Mouse (Mus musculus): ENCODE data around the gene Prmt1.

Gene Prmt1

DNA sequence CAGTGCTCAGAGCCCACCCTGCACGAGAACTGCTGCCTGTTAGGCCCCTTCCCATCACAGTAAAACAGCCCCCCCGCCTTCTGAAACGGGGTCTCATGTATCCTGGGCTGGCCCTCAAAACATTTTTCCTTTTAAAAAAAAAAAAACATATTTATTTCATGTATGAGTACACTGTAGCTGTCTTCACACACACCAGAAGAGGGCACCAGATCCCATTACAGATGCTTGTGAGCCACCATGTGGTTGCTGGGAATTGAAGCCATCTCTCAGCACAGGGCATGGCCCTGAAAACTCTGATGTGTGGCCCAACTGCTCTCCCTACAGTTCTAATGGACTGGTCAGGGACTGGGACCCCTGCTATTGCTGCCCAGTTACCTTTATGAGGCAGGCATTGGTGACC is 8.1 kb downstream of the Prmt1 start:
- no peak for DNase-seq (ENCODE audit: low spot score)

DNA sequence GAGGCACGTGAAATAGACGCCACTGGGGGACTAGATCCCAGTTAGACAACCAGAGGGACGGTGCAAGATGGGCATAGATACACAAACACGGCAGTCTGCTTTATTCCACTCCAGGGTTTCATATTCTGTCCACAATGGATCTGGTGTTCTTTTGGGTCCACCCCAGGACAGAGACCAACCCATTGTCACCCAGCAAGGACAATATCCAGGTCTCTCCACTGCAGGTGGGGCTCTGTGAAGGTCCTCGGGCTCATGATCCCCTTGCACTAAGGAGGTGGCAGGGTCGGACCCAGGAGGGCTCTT is 11.3 kb downstream of the Prmt1 start:
- no peak for DNase-seq (ENCODE audit: low spot score)

DNA sequence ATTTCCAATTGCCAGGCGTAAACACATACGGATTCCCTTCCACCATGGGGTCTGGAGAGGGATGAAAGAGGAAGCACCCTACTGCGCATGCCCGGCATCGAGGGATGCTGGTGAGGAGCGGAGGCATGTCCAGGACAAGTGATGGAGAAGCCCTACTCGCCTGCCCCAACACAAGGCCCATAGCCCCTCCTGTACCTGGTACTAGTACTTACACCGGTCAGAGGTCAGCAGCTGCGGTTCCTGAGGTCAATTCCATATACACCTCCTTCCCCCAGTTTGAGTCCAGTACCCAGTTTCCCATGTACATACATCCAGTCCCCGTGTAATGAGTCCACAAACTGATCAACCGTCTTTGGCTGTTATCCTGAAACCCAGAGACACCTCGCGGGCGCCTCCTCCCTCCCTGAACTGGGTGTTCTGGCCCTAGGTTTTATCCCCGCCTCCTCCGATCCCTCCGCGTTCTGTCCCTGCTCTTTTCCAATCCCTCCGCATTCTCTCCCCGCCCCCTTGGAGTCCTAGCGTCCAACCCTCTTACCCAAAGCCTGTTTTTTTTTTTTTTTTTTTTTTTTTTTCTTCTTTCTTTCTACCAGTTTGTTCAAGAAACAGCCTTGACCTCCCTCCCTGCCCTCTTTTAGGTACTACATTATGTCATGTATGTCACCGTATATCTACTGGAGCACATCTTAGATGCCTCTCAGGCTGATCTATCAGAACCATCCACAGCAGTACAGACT is 11.8 kb downstream of the Prmt1 start, which contains the start of gene Cpt1c:
Cpt1c (minus strand) TSS at position 469 of the 734 bp plus-strand sequence.
- DNase-seq (ENCODE audit: low spot score) = peak; percentile 93

DNA sequence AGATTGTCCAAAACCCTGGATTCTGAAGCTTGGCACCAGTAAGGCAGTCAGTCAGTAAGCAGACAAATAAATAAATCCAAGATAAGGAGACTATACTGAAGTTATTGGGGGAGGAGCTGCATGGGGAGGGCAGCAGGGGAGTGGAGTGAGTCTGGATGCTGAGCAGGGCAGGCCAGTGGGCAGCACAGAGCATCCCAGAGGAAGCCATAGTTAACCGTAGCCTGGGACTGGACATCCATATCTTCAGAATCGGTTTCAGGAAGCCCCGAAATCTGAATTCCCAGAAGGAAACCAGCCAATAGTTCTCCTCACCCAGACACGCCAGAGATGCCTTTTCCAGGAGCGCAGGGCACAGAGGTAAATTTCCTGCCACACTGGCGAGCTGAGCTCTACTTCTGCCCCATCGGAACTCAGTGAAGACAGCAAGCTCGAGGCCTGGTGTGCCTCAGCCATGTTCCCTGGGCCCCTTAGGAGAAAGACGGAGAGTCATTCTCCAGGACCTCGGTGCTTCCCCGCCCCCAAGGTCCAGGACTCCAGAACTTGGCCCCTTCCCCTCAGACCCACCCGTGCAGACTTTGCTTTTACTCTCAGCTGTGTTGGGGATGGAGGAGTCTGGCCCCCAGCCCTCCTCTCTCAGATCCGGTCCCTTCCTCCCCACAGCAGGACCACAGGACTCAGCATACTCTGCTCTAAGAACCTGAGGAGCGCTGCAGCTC is 12.8 kb downstream of the Prmt1 start:
- DNase-seq (ENCODE audit: low spot score) = peak; percentile 28

DNA sequence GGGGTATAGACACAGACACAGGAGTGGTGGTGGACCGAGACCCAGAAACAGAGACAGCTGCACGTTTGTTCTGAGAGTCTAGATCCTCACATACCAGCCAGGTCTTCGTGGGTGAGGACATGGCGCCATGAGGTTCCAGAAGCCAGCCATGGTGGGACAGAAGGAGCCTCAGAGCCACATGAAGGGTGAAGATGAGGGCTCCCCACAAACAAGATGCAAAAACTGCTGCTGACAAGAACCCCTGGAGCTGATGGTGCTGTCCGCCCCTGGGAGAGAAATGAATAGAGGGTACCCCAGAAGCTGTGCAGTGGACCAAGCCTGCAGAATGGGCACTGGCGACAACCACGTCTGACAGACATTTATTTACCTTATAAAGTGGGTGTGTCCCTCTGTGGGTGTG is 15.2 kb downstream of the Prmt1 start:
- DNase-seq (ENCODE audit: low spot score) = no peak

DNA sequence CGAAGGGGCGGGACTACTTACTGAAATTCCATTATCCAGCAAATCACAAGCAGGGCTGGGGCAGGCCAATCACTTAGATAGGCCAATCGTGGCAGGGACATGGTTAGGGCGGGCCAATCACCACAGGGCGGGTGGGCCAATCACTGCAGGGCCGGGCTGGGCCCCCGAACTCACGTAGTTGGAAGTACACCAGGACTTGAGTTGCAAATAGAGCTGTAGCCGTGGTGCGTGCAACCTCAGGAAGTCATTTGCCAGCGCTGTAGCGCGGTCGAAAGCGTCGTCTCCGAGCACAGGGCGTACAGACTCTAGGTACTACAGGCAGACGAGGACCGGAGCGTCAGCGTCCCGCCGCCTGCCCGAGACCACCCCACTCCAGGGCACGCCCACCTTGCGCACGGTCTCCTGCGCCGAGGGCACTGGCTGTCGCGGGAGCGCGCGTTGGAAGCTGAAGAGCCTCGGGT is 16.1 kb downstream of the Prmt1 start:
- DNase-seq (ENCODE audit: low spot score) = no peak

DNA sequence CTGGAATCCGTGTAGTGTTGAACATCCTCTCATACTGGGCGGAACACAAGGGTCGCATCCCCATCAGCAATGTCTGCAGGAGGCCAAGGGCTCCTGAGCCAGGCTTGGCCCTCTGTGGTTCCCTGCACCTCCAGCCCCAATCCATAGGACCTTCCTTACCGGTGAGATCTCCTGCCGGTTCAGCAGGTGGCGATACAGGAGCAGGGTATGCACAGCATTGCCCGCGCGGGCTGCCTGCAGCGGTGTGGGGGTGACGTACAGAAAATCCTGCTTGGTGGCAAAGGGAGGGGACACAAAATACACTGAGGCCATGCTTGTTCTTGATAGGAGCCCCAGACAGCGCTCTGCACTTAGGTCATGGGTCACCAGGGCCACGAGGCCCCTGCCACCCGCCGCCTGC is 19.7 kb downstream of the Prmt1 start:
- DNase-seq (ENCODE audit: low spot score) = no peak

DNA sequence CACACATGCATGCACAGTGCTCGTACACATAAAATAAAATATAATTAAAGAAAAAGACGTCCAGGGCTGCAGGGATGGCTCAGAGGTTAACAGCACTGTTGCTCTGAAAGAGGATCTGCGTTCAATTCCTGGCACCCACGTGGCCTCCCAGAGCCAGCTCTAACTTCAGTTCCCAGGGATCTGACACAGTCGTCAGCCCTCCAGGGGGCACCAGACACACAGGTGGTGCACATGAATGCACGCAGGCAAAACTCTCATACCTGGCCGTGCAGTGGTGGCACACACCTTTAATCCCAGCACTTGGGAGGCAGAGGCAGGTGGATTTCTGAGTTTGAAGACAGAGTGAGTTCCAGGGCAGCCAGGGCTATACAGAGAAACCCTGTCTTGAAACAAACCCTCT is 20.4 kb downstream of the Prmt1 start:
- DNase-seq (ENCODE audit: low spot score) = no peak

DNA sequence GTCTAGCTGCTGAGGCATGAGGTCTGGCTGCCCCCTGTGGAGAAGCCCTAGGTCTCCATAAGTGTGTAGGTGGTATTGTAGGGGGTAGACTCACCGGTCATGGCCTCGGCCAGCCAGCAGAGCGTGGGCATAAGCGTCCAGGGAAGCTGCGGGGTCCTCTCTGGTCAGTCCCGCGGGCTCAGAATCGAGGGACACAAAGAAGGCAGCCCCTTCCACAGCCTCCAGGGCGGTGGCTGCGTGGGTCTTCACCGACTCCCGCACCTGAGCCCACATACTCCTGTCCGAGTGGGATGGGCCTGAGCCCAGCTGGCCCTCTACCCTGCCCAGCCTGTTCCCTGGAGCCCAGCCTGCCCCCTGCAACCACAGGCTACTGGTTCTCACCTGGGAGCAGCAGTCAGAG is 21.4 kb downstream of the Prmt1 start:
- DNase-seq (ENCODE audit: low spot score) = no peak

DNA sequence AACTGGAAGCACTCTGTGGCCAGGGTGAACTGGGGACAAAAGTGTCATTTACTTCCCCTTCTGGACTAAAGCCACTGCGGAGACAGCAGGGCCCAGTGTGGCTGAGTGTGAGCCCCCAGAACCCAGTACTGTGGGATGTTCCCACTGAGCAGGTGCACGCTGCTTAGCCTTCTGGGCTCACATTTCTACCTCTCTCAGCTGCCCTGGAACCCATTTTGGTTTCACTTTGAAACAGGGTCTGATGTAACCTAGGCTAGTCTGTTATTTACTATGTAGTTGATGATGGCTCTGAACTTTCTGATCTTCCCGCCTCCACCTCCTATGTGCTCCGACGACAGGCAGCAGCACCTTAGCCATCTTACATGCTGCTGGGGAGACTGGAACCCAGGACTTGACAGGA is 23.5 kb downstream of the Prmt1 start:
- no peak for DNase-seq (ENCODE audit: low spot score)

DNA sequence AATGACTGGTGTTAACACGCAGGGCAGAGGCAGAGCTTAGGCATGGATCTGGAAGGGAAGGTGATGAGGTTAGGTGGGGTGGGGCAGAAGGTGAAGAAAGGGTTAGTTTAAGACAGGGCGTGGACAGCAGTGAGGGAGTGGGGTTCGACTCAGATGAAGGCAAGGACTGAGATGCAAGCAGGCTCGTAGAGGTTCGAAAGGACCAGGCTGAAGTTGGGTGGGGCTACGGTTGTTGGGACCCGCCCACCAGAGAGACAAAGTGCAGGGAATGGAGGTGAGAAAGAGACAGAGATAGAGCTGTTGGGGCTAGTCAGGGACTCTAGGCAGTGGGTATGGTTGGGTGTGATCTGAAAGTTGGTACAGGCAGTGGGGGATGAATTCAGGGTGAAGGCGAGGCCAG is 24.0 kb downstream of the Prmt1 start:
- no peak for DNase-seq (ENCODE audit: low spot score)

DNA sequence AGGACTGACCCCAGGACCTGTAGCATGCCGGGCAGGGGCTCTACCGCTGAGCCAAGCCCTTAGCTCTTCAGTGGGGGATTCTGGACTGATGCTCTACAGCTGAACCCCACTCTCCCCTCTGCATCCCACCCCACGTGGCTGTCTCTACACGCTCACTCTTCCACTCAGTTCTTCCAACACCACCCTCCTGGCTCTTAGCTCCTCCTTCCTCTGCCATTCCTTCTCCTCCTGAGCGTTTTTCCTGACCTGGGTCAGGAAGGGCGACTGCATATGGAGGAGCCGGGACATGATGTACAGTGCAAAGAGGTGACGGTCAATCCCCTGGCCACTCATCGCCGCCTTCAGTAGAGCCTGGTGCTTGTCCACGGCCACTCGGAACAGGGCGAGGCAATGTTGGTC is 25.9 kb downstream of the Prmt1 start:
- no peak for DNase-seq (ENCODE audit: low spot score)

DNA sequence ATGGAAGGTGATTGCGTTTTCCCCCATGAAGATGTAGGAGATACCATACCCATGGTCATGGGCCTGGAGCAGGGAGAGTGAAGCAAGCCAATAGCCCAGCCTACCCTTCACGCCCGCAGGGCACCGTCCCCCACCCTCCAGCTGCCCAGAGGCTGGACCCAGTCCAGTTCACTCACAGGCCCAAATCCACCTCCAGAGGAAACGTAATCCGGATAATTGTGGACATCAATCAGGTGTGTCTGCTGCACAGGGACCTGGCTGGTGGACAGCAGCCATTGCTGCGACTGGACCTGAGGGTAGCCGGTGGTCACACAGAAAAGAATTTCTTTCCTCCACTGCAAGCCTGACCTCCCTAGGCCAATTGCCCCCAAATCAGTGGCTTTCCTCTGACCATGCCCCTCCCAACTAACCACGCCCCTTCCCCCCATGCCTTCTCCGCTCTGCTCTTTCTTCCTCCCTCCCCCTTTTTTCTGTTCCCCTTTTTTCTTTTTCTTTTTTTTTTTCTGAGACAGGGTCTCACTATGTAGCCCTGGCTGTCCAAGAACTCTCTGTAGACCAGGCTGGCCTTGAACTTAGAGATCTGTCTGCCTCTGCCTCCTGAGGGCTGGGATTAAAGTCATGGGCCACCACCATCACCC is 26.4 kb downstream of the Prmt1 start:
- DNase-seq (ENCODE audit: low spot score) = peak; percentile 40

DNA sequence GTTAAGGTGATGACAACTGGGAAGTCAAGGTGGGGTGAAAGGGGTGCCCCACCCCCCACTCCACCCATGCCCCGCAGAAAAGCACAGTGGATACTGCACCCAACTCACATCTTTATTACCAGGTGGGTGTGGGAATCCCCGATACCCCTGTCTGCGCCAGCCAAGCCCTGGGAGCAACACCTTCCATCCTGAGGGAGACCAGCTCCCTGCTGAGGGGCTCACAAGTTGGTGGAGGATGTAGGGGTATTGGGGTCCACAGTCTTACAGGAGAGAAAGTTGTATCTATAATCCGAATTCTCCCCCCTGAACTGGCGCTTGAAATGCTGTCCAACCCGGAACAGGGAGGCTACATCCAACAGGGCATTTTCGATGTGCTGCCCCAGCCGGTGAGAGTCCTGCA is 27.1 kb downstream of the Prmt1 start:
- no peak for DNase-seq (ENCODE audit: low spot score)

DNA sequence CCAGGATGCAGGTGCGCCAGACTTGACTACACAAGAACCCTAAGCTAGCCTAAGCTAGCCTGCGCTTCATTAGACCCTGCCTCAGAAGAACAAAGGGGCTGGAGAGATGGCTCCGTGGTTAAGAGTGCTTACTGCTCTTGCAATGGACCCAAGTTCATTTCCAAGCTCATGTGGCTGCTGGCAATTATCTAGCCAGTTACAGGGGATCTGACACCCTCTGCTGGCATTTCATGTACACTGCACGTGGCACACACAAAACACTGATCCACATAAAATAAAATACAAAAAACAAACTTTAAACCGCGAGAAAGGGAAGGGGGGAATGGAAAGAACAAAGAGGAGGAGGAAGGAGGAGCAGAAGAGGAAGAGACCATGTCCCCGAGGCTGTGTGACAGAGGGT is 28.2 kb downstream of the Prmt1 start:
- peak; percentile 36 for DNase-seq (ENCODE audit: low spot score)

DNA sequence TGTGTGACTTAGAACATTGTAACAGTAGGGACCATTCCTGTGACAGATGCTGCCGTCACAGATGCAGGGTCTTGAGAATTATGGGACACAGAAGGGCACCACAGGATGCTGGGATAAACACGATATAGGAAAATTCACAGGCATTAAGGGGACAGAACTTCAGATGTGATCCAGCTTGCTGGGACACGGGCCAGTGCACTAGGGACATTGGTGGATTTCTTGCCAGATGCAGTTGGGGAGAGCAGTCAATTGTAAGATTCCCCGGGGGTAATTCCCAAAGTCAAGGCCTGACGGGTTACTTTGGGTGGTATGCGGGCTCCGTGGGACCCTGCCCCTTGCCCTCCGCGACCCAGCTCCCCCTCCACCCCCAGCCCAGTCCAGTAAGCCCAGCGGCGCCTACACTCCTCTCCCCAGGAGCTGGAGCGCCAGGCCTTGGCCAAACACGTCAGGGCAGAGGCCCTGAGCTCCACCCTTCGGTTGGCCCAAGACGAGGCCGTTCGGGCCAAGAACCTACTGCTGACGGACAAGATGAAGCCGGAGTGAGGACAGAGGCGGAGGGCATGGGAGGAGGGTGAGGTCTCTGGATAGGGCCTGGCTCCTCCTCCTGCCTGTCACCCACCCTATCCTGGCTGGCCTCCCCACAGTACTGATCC is 29.1 kb downstream of the Prmt1 start:
- DNase-seq (ENCODE audit: low spot score) = no peak

DNA sequence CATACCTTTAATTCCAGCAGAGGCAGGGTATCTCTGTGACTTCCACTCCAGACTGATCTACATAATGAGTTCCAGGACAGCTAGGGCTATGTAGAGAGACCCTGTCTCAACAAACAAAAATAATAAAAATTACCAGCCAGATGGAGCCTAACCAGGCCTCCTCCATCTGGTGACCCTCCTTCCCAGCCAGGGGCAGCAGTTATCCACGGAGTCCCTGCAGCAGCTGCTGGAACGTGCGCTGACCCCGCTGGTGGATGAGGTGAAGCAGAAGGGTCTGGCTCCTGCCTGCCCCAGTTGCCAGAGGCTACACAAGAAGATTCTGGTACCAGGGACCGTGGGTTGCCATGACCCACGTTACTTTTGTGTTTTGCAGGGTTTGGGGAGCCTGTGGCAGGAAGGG is 30.1 kb downstream of the Prmt1 start:
- DNase-seq (ENCODE audit: low spot score) = no peak

DNA sequence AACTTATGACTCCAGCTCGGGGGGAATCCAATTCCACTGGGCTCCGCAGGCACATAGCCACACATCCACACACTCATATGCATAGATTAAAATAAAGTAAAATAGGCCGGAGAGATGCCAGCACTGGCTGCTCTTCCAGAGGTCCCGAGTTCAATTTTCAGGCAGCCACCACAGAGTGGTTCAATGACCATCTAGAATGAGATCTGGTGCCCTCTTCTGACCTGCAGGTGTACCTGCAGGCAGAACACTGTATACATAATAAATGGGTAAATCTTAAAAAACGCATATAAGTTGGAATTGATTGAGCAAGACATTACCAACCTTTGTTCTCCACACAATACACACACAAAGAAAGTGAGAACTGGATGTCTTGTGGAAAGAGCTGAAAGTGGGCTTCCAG is 30.7 kb downstream of the Prmt1 start:
- peak; percentile 48 for DNase-seq (ENCODE audit: low spot score)

DNA sequence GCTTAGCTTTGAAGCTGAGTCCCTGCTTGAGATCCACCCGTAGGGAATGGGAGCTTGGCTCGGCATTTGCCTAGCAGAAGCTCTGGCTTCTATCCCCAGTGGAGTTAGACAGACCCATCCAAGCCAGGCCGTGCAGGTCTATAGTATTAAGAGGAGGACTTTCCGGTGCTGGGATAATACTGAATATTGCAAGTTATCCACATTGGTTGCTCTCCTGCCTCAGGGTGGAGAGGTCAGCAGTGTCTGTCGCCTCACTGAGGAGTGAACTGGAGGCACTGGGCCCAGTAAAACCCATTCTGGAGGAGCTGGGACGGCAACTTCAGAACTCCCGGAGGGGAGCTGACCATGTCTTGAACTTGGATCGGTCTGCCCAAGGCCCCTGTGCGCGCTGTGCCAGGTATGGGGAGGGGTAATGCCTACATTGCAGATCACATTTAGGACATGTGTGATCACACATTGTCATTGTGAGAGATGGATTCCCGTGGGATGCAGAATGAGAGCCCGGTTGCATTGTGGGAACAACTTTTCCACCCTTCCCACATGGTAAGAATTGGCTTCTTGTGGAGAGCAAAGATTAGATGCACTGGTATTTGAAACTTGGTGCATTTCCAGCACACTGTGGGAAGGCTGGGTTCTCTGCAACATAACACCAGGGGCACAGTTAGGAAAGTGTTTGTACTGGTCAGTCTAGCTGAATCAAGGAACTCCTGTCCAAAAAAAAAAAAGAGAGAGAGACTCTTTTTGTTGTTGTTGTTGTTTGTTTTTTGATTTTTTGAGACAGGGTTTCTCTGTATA is 32.1 kb downstream of the Prmt1 start:
- DNase-seq (ENCODE audit: low spot score) = no peak

DNA sequence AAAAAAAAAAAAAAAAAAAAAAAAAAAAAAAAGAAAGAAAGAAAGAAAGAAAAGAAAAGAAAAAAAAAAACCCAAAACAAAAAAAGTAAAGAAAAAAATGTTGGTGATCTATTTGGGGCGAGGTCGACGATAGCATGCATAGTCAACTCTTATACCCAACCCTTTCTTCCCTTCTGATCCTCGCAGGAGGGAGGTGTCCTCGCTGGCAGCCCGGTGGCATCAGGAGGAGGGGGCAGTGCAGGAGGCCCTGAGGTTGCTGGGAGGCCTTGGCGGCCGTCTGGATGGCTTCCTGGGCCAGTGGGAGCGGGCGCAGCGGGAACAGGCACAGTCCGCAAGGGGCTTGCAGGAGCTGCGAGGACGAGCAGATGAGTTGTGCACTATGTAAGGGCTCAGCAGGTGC is 32.8 kb downstream of the Prmt1 start:
- DNase-seq (ENCODE audit: low spot score) = no peak

DNA sequence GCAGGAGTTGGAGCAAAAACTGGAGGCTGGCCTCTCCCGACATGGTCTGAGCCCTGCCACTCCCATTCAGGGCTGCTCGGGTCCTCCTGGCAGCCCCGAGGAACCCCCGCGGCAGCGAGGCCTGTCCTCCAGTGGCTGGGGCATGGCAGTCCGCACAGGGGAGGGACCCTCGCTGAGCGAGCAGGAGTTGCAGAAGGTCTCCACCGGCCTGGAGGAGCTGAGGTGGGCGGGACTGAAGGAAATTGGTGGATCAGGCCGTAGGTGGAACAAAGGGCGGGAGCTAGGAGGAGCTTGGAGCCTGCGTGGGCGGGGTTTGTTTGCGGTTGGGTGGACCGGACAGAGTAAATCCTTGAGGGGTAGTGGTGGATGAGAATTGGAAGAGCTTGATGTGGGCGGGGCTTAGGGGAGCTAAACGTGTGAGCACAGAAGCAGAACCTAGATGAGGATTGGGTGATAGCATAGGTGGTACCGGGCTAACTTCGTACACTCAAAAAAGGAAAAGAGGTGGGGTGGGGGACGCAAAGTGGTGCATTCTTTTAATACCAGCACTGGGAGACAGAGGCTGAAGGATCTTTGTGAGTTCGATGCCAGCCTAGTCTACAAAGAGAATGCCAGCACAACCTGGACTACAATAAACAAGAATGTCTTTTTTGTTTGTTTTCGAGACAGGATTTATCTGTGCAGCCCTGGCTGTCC is 33.6 kb downstream of the Prmt1 start:
- DNase-seq (ENCODE audit: low spot score) = peak; percentile 90
